Mouse (Mus musculus): ENCODE data around the gene Cdk18.
"Not testable (repeated sequence)": the region's sequence is repeated elsewhere in the genome, so short reads cannot be mapped to it uniquely, and the experiment has no call there.

Cdk18 gene

GRCm38 (mm10) chr1:132139416-132139864 lies at the start of gene Cdk18:
TSS of gene Cdk18 (minus strand) at chr1:132139684.
- DNase-seq: no peak

- DNase-seq: no peak
Measured at GRCm38 (mm10) chr1:132189231-132189630, 49.7 kb upstream of the Cdk18 start.

GRCm38 (mm10) chr1:132188442-132189066 lies 49.1 kb upstream of the Cdk18 start:
- DNase-seq: no peak

GRCm38 (mm10) chr1:132186303-132186702 lies 46.8 kb upstream of the Cdk18 start:
- no peak for DNase-seq

GRCm38 (mm10) chr1:132171619-132172018 lies 32.1 kb upstream of the Cdk18 start:
- DNase-seq: no peak

- no peak for DNase-seq
Measured at GRCm38 (mm10) chr1:132170698-132171097, 31.2 kb upstream of the Cdk18 start.

- no peak for DNase-seq
Measured at GRCm38 (mm10) chr1:132168115-132168767, 28.8 kb upstream of the Cdk18 start.

- DNase-seq: no peak
Measured at GRCm38 (mm10) chr1:132165859-132166258, 26.4 kb upstream of the Cdk18 start.

GRCm38 (mm10) chr1:132164780-132165518 lies 25.5 kb upstream of the Cdk18 start:
- no peak for DNase-seq

GRCm38 (mm10) chr1:132162618-132163017 lies 23.1 kb upstream of the Cdk18 start:
- not testable (repeated sequence) for DNase-seq

- DNase-seq: no peak
Measured at GRCm38 (mm10) chr1:132161211-132161880, 21.9 kb upstream of the Cdk18 start.

GRCm38 (mm10) chr1:132159681-132160080 lies 20.2 kb upstream of the Cdk18 start:
- no peak for DNase-seq

GRCm38 (mm10) chr1:132158741-132159140 lies 19.3 kb upstream of the Cdk18 start:
- DNase-seq: no peak

- DNase-seq: no peak
Measured at GRCm38 (mm10) chr1:132157808-132158207, 18.3 kb upstream of the Cdk18 start.

GRCm38 (mm10) chr1:132157016-132157781 lies 17.7 kb upstream of the Cdk18 start:
- DNase-seq: peak; percentile 96

GRCm38 (mm10) chr1:132155737-132156136 lies 16.3 kb upstream of the Cdk18 start:
- DNase-seq: peak; percentile 74

GRCm38 (mm10) chr1:132153691-132154090 lies 14.2 kb upstream of the Cdk18 start:
- DNase-seq: no peak

GRCm38 (mm10) chr1:132153086-132153690 lies 13.7 kb upstream of the Cdk18 start:
- no peak for DNase-seq

GRCm38 (mm10) chr1:132151908-132152307 lies 12.4 kb upstream of the Cdk18 start:
- no peak for DNase-seq

GRCm38 (mm10) chr1:132150817-132151601 lies 11.5 kb upstream of the Cdk18 start:
- DNase-seq: no peak

GRCm38 (mm10) chr1:132150171-132150570 lies 10.7 kb upstream of the Cdk18 start:
- DNase-seq: no peak

Measured in right cerebral cortex, postnatal 4 days (tissue).